Mouse (Mus musculus) midbrain, embryonic 12.5 days (tissue): ENCODE data around the gene Runx1. TPM values are rescaled to one million over a fixed set of nuclear protein-coding genes. Genes with fewer than 3 reads are reported as not detected.

Experiments used
- ATAC-seq: fragments of 200-750 bp; cut with Nextera tagmentation; 2 replicates; pipeline ENCODE4 v1.8.0; 2017; ENCODE audit warnings: low read depth, moderate TSS enrichment, moderate library complexity; ENCODE audit not compliant: low FRiP score
- H3K27ac ChIP-seq: fragments of 300-500 bp; sonication (generic); replicated peaks from 2 replicates; pipeline ENCODE4 v1.5.1; 2016; ENCODE audit warnings: mild to moderate bottlenecking
- H3K27me3 ChIP-seq: fragments of 300-500 bp; sonication (generic); 2 replicates; pipeline ENCODE4 v1.6.1; 2016; ENCODE audit warnings: mild to moderate bottlenecking
- H3K36me3 ChIP-seq: fragments of 300-500 bp; sonication (generic); 2 replicates; pipeline ENCODE4 v1.6.1; 2016
- H3K4me1 ChIP-seq: fragments of 300-500 bp; sonication (generic); 2 replicates; pipeline ENCODE4 v1.6.1; 2016
- H3K4me2 ChIP-seq: fragments of 300-500 bp; sonication (generic); replicated peaks from 2 replicates; pipeline ENCODE4 v1.6.1; 2016; ENCODE audit warnings: mild to moderate bottlenecking, moderate library complexity
- H3K4me3 ChIP-seq: fragments of 300-500 bp; sonication (generic); 2 replicates; pipeline ENCODE4 v1.5.1; 2016; ENCODE audit warnings: mild to moderate bottlenecking
- H3K9ac ChIP-seq: fragments of 300-500 bp; sonication (generic); replicated peaks from 2 replicates; pipeline ENCODE4 v1.6.1; 2016; ENCODE audit warnings: mild to moderate bottlenecking, moderate library complexity
- H3K9me3 ChIP-seq: fragments of 300-500 bp; sonication (generic); 2 replicates; pipeline ENCODE4 v1.6.1; 2016; ENCODE audit warnings: mild to moderate bottlenecking
- WGBS: fragments of 180-500 bp; shearing (Covaris S2); methylation state at CpG from one replicate; pipeline ENCODE4 v1.1.7; 2016; 5-methylcytosine and 5-hydroxymethylcytosine counted together
- polyA plus RNA-seq: library from polyadenylated mRNA; unstranded; fragments of >200 nt; fragmentation: Nextera tagmentation; extraction: Ambion mirVana; gene quantifications from 2 replicates; pipeline ENCODE4 v1.2.1, GENCODE M21; 2016

Gene Runx1
- polyA plus RNA-seq, 1 experiment from 2014 or later = 3.6 TPM

DNA sequence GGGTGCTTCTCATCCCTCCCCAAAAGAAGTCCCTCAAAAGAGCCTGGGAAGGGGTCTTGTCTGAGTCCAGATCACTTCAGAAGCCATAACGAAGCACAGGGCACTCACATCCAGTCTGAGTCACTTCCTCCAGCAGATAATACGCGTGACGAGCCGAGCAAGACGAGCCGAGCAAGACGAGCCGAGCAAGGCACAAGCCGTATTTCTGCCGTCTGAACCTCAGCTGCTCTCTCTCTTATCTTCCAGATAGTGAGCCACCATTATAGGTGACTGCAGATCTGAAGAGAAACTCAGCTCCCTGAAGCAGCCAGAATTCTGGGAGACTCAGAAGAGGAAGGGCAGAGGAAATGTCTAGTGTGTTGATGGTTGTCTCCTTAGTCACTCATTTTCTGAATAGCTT lies 273.1 kb downstream of the Runx1 start:
- ATAC-seq = no peak
- H3K9me3 ChIP-seq = no peaks in the 10 kb centered on the region
- no peak overlapping the region for H3K4me2 ChIP-seq
- no peak overlapping the region for H3K27ac ChIP-seq
- no peaks in the 10 kb centered on the region for H3K4me1 ChIP-seq
- H3K27me3 ChIP-seq = no peaks in the 10 kb centered on the region
- WGBS = 87% methylated on average over 11 of the region's 11 CpGs
- no peaks in the 10 kb centered on the region for H3K36me3 ChIP-seq
- no peak overlapping the region for H3K4me3 ChIP-seq
- H3K9ac ChIP-seq = no peak overlapping the region

GRCm38 (mm10) chr16:92552106-92552382 lies 273.9 kb downstream of the Runx1 start:
- WGBS = 78% methylated on average over 9 of the region's 9 CpGs
- H3K27ac ChIP-seq = no peak overlapping the region
- no peaks in the 10 kb centered on the region for H3K4me1 ChIP-seq
- no peaks in the 10 kb centered on the region for H3K36me3 ChIP-seq
- ATAC-seq = no peak
- H3K9me3 ChIP-seq = no peaks in the 10 kb centered on the region
- 0 out of 2 replicates have a peak, but pooled peaks cover 3% of the 10 kb centered on the region for H3K27me3 ChIP-seq
- H3K9ac ChIP-seq = no peak overlapping the region
- no peak overlapping the region for H3K4me3 ChIP-seq
- H3K4me2 ChIP-seq = no peak overlapping the region
